Mouse (Mus musculus) ES-E14 (cell line): ENCODE data around the gene Mdc1.

Experiments used
- CHD2 ChIP-seq: IDR thresholded peaks from 2 replicates; pipeline ENCODE4 v1.6.1; 2014; ENCODE audit warnings: mild to moderate bottlenecking, low read depth, low read length, inconsistent platforms
- HCFC1 ChIP-seq: IDR thresholded peaks from 2 replicates; pipeline ENCODE4 v1.6.1; 2012; ENCODE audit warnings: low read length, inconsistent platforms, borderline replicate concordance; ENCODE audit not compliant: insufficient read depth
- MAFK ChIP-seq: IDR thresholded peaks from 2 replicates; pipeline ENCODE4 v1.6.1; 2014; ENCODE audit warnings: mild to moderate bottlenecking, low read depth, low read length, inconsistent platforms; ENCODE audit not compliant: insufficient read depth
- ZC3H11A ChIP-seq: IDR thresholded peaks from 2 replicates; pipeline ENCODE4 v1.6.1; 2012; ENCODE audit warnings: low read depth, mild to moderate bottlenecking, inconsistent platforms, low read length, borderline replicate concordance
- ZNF384 ChIP-seq: IDR thresholded peaks from 2 replicates; pipeline ENCODE4 v1.6.1; 2012; ENCODE audit warnings: low read depth, low read length, inconsistent platforms

- no peak for TF ChIP-seq ZC3H11A
- no peak for TF ChIP-seq MAFK
- TF ChIP-seq CHD2 = no peak
- TF ChIP-seq HCFC1 = no peak
- TF ChIP-seq ZNF384 = no peak
Measured at GRCm38 (mm10) chr17:35864832-35865353, 23.6 kb downstream of the Mdc1 start.
